In genomic region chr6:13153888-13154697, GRCm38 (mm10) we compare ENCODE assay signal across 14 mouse cellular contexts.
DNase-seq lines count a peak whose midpoint lies in the region; ATAC-seq lines count a peak whose summit lies in the region.
"Had no signal": no experiment of that assay in that cellular context is flagged by ENCODE, and none has a peak within 500 bp of the region (broad histone marks: within the 10 kb centered on the region; RNA-seq: fewer than 3 reads in every experiment).

No protein-coding gene starts in this region.

- no peaks in the 10 kb centered on the region for H3K36me3 ChIP-seq in midbrain, embryonic 11.5 days (ENCODE audit: control insufficient read depth, insufficient read depth, low read length)
- H3K36me3 ChIP-seq in midbrain, embryonic 16.5 days (ENCODE audit: control insufficient read depth, insufficient read depth, low read length): no peaks in the 10 kb centered on the region
- H3K36me3 ChIP-seq in embryonic facial prominence, embryonic 15.5 days: no peaks in the 10 kb centered on the region
- H3K36me3 ChIP-seq in midbrain, embryonic 15.5 days (replicated peaks): no peaks in the 10 kb centered on the region
- H3K36me3 ChIP-seq: kidney, embryonic 15.5 days; neural tube, embryonic 13.5 days had no signal

- no peaks in the 10 kb centered on the region for H3K4me1 ChIP-seq in midbrain, embryonic 11.5 days (ENCODE audit: control insufficient read depth, insufficient read depth, low read length)
- no peaks in the 10 kb centered on the region for H3K4me1 ChIP-seq in midbrain, embryonic 16.5 days (ENCODE audit: control insufficient read depth, insufficient read depth, low read length)
- H3K4me1 ChIP-seq in embryonic facial prominence, embryonic 15.5 days: no peaks in the 10 kb centered on the region
- H3K4me1 ChIP-seq in midbrain, embryonic 15.5 days: no peaks in the 10 kb centered on the region
- H3K4me1 ChIP-seq: kidney, embryonic 15.5 days; neural tube, embryonic 13.5 days had no signal

- no peak for DNase-seq in midbrain, embryonic 11.5 days (ENCODE audit: low spot score, missing footprints)
- no peak for DNase-seq in layer of hippocampus, adult 18-20 months (ENCODE audit: low spot score in 2 of 2)
- DNase-seq in cerebellum, adult 18-20 months: no peak
- DNase-seq: adrenal gland, postnatal 10 days; cerebellum, adult 9-10 months; heart, adult 11 months; liver; lung, embryonic 14.5 days had no signal

- H3K9me3 ChIP-seq in midbrain, embryonic 11.5 days (ENCODE audit: control insufficient read depth, low read length): no peaks in the 10 kb centered on the region
- H3K9me3 ChIP-seq in midbrain, embryonic 16.5 days (replicated peaks; ENCODE audit: control insufficient read depth, low read length, poor library complexity, severe bottlenecking): no peaks in the 10 kb centered on the region
- no peaks in the 10 kb centered on the region for H3K9me3 ChIP-seq in embryonic facial prominence, embryonic 15.5 days (replicated peaks)
- H3K9me3 ChIP-seq in midbrain, embryonic 15.5 days: no peaks in the 10 kb centered on the region
- H3K9me3 ChIP-seq: neural tube, embryonic 13.5 days had no signal

- no peak overlapping the region for H3K27ac ChIP-seq in midbrain, embryonic 11.5 days (ENCODE audit: low read depth, low read length)
- H3K27ac ChIP-seq in midbrain, embryonic 16.5 days (ENCODE audit: low read length): no peak overlapping the region
- H3K27ac ChIP-seq in embryonic facial prominence, embryonic 15.5 days (replicated peaks): no peak overlapping the region
- no peak overlapping the region for H3K27ac ChIP-seq in midbrain, embryonic 15.5 days
- H3K27ac ChIP-seq: kidney, embryonic 15.5 days; neural tube, embryonic 13.5 days had no signal

- peak; percentile 55 for ATAC-seq in midbrain, embryonic 11.5 days (ENCODE audit: low FRiP score)
- no peak for ATAC-seq in midbrain, embryonic 16.5 days
- ATAC-seq in embryonic facial prominence, embryonic 15.5 days (ENCODE audit: insufficient number of reproducible peaks, low FRiP score, low TSS enrichment, low read depth): peak; percentile 29
- peak; percentile 25; the same call in 1 of the 2 replicates for ATAC-seq in granulocyte monocyte progenitor cell, adult 5-6 weeks (replicated peaks; ENCODE audit: poor library complexity, severe bottlenecking)
- ATAC-seq in midbrain, embryonic 15.5 days (replicated peaks): peak; percentile 30; the same call in 1 of the 2 replicates

- H3K9ac ChIP-seq in midbrain, embryonic 11.5 days (ENCODE audit: low read length): no peak overlapping the region
- H3K9ac ChIP-seq in midbrain, embryonic 16.5 days (ENCODE audit: low read depth, low read length): no peak overlapping the region
- H3K9ac ChIP-seq in embryonic facial prominence, embryonic 15.5 days: no peak overlapping the region
- no peak overlapping the region for H3K9ac ChIP-seq in midbrain, embryonic 15.5 days
- H3K9ac ChIP-seq: kidney, embryonic 15.5 days; lung, embryonic 14.5 days; neural tube, embryonic 13.5 days had no signal

- no peaks in the 10 kb centered on the region for H3K27me3 ChIP-seq in midbrain, embryonic 11.5 days (ENCODE audit: control insufficient read depth, insufficient read depth, low read length)
- H3K27me3 ChIP-seq in midbrain, embryonic 16.5 days (ENCODE audit: control insufficient read depth, insufficient read depth, low read depth, low read length): no peaks in the 10 kb centered on the region
- no peaks in the 10 kb centered on the region for H3K27me3 ChIP-seq in embryonic facial prominence, embryonic 15.5 days
- no peaks in the 10 kb centered on the region for H3K27me3 ChIP-seq in midbrain, embryonic 15.5 days (replicated peaks)
- H3K27me3 ChIP-seq: kidney, embryonic 15.5 days; neural tube, embryonic 13.5 days had no signal

- H3K4me3 ChIP-seq in midbrain, embryonic 11.5 days (ENCODE audit: low read depth, low read length): no peak overlapping the region
- H3K4me3 ChIP-seq in midbrain, embryonic 16.5 days (ENCODE audit: low read depth, low read length): no peak overlapping the region
- H3K4me3 ChIP-seq in embryonic facial prominence, embryonic 15.5 days (replicated peaks): no peak overlapping the region
- H3K4me3 ChIP-seq in midbrain, embryonic 15.5 days: no peak overlapping the region
- H3K4me3 ChIP-seq: kidney, embryonic 15.5 days; neural tube, embryonic 13.5 days had no signal

- WGBS in midbrain, embryonic 11.5 days: 94% methylated on average over 9 of the region's 9 CpGs
- 95% methylated on average over 9 of the region's 9 CpGs for WGBS in midbrain, embryonic 16.5 days
- 90% methylated on average over 9 of the region's 9 CpGs for WGBS in embryonic facial prominence, embryonic 15.5 days
- 97% methylated on average over 9 of the region's 9 CpGs for WGBS in midbrain, embryonic 15.5 days

- H3K4me2 ChIP-seq in midbrain, embryonic 11.5 days: no peak overlapping the region
- no peak overlapping the region for H3K4me2 ChIP-seq in midbrain, embryonic 16.5 days (ENCODE audit: low read length)
- H3K4me2 ChIP-seq in embryonic facial prominence, embryonic 15.5 days (replicated peaks): no peak overlapping the region
- no peak overlapping the region for H3K4me2 ChIP-seq in midbrain, embryonic 15.5 days
- H3K4me2 ChIP-seq: kidney, embryonic 15.5 days; lung, embryonic 14.5 days; neural tube, embryonic 13.5 days had no signal
